Mouse (Mus musculus): ENCODE measurements around the gene Ttll5.

DNA sequence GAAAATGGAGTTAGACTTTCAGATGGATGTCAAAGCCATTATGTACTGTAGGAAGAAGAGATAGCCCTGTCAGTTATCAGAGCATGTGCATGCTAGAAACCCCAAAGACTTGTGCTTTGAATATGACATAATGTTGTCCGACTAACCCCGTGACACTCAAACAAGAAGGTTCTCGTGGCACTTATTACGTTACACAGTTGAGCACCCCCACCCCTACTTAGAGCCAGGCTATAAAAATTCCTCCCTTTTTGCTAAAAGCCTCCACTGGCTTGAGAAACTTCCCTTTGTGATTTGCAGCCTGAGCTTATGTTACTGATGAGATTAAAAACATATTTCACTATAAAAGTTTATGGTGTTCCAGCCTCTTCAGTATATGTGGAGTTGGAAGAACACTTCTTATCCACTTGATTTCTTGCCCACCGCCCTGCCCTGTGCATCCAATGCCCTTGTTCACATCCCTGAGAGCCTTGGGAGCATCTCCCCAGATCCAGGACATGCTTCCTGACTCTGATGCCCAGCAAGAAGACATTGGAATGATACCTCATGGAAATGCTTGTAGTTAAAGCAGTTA is 169.4 kb downstream of the Ttll5 start:
- no peak for TF ChIP-seq CTCF (IDR thresholded peaks at IDR 0.05; ENCODE audit: control insufficient read depth, insufficient read depth, insufficient replicate concordance, low read depth, low read length)
- no peak for TF ChIP-seq POLR2A (IDR thresholded peaks at IDR 0.05; ENCODE audit: control insufficient read depth, low read depth, low read length)
